Mouse (Mus musculus) E14TG2a.4 (cell line): ENCODE data around the gene Krt32.

Experiments used
- CTCF ChIP-seq: conservative IDR thresholded peaks from 2 replicates; pipeline ENCODE4 v1.5.1; 2014; ENCODE audit warnings: low read length
- NANOG ChIP-seq: IDR thresholded peaks from 2 replicates; pipeline ENCODE4 v1.6.1; 2014; ENCODE audit warnings: borderline replicate concordance, low read length, mixed read lengths

GRCm38 (mm10) chr11:100046303-100046866 is 41.6 kb downstream of the Krt32 start:
- no peak for TF ChIP-seq CTCF
- TF ChIP-seq NANOG = no peak
